Mouse (Mus musculus) ES-Bruce4 (cell line): ENCODE measurements around the gene Slc2a13. TPM values are rescaled to one million over a fixed set of nuclear protein-coding genes. Genes with fewer than 3 reads are reported as not detected.

Experiments used
- H3K27ac ChIP-seq: 2 replicates; pipeline ENCODE4 v1.5.1; 2012; ENCODE audit warnings: low read length, inconsistent platforms; ENCODE audit not compliant: insufficient read depth
- H3K27me3 ChIP-seq: 2 replicates; pipeline ENCODE4 v1.6.1; 2012; ENCODE audit warnings: mild to moderate bottlenecking, low read length, inconsistent platforms; ENCODE audit not compliant: control insufficient read depth, poor library complexity, insufficient read depth, severe bottlenecking
- H3K36me3 ChIP-seq: 2 replicates; pipeline ENCODE4 v1.6.1; 2012; ENCODE audit warnings: inconsistent platforms, mild to moderate bottlenecking, low read length, moderate library complexity; ENCODE audit not compliant: control insufficient read depth, poor library complexity, insufficient read depth, severe bottlenecking
- H3K4me1 ChIP-seq: one replicate; pipeline ENCODE4 v1.8.1; 2011; ENCODE audit warnings: low read length; ENCODE audit not compliant: control insufficient read depth, insufficient read depth
- H3K4me3 ChIP-seq: 2 replicates; pipeline ENCODE4 v1.5.1; 2011; ENCODE audit warnings: low read depth, mild to moderate bottlenecking, low read length
- H3K9ac ChIP-seq: 2 replicates; pipeline ENCODE4 v1.6.1; 2012; ENCODE audit warnings: low read depth, mild to moderate bottlenecking, inconsistent platforms; ENCODE audit not compliant: poor library complexity, severe bottlenecking
- H3K9me3 ChIP-seq: replicated peaks from 2 replicates; pipeline ENCODE4 v1.6.1; 2012; ENCODE audit warnings: mild to moderate bottlenecking, low read length, inconsistent platforms; ENCODE audit not compliant: control insufficient read depth, poor library complexity, insufficient read depth, severe bottlenecking
- CTCF ChIP-seq: IDR thresholded peaks from one replicate; pipeline ENCODE4 v1.8.1; 2011; ENCODE audit warnings: low read depth, low read length
- EP300 ChIP-seq: IDR thresholded peaks from 2 replicates; pipeline ENCODE4 v1.6.1; 2011; ENCODE audit warnings: low read depth, low read length; ENCODE audit not compliant: insufficient read depth
- POLR2A ChIP-seq: IDR thresholded peaks from one replicate; pipeline ENCODE4 v1.8.1; 2011; ENCODE audit warnings: low read length; ENCODE audit not compliant: insufficient read depth
- polyA plus RNA-seq: library from polyadenylated mRNA; stranded (reverse); fragments of >200 nt; gene quantifications from 2 replicates; pipeline ENCODE4 v1.2.4, GENCODE M21; 2011; ENCODE audit warnings: low read depth; ENCODE audit not compliant: missing spikeins, insufficient read depth, insufficient read length

The Slc2a13 gene
- polyA plus RNA-seq, 1 experiment: not detected

DNA sequence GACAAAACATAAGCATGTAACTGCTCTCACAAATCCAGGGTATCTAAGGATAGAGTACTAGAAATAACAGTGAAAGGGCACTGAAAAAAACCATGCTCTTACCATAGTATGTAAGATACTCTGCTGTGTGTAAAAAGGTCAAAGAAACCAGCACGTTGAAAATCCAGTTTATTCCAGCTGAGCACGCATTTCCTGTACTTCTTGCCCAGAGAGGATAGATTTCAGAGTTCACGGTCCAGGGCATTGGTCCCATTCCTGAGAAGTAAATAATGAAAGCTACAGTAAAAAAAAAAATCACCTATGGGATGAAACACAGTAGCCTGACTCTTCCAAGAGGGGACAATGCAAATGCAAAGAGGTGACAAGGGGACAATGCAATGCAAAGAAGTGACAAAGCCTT lies 297.1 kb downstream of the Slc2a13 start:
- H3K4me1 ChIP-seq: no peaks in the 10 kb centered on the region

DNA sequence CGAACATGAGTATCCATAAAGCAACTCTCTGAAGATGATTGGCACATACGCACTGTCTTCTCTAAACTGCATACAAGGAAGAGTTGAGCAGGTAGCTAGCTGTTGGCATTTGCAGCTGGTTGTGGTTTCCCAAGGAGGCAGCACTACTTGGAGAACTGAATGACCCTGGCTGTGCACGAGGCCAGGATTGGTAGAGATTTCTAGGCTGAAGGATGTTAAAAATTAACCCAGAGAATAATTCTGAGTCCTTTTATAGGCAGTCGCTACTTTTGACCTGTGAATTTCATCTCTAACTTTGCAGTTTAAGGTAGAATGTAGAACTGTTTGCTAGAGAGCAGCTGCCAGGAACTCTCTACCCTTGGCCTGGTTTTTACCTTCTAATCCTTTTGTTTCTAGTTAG lies 304.5 kb downstream of the Slc2a13 start:
- TF ChIP-seq EP300 (no peak), POLR2A (no peak), CTCF (no peak)
- no peaks in the 10 kb centered on the region for H3K27me3 ChIP-seq
- no peak overlapping the region for H3K9ac ChIP-seq
- H3K9me3 ChIP-seq: no peaks in the 10 kb centered on the region
- H3K4me3 ChIP-seq: no peak overlapping the region
- no peaks in the 10 kb centered on the region for H3K36me3 ChIP-seq
- no peak overlapping the region for H3K27ac ChIP-seq
- H3K4me1 ChIP-seq: no peaks in the 10 kb centered on the region

More for the DNA sequence above, 297.1 kb downstream of the Slc2a13 start:
- Histone ChIP-seq H3K27ac (no peak overlapping the region), H3K27me3 (no peaks in the 10 kb centered on the region), H3K9me3 (no peaks in the 10 kb centered on the region), H3K36me3 (no peaks in the 10 kb centered on the region), H3K9ac (no peak overlapping the region), H3K4me3 (no peak overlapping the region)
- TF ChIP-seq CTCF: no peak
- no peak for TF ChIP-seq POLR2A

DNA sequence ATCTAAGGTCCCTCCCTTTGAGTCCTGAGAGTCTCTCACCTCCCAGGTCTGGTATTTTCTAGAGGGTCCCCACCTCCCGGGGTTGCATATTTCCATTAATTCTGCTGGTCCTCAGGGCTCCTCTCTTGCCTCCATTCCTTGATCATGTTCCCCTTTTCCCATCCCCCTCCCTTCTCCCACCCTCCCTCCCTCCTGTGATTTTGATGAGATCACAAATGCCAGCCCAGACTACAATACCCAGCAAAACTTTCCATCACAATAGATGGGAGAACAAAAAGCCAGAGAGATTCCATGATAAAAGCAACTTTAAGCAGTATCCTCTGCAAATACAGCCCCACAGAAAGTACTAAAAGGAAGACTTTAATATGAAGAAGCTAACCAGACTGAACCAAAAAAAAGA lies 309.1 kb downstream of the Slc2a13 start:
- Histone ChIP-seq H3K27me3 (no peaks in the 10 kb centered on the region), H3K36me3 (no peaks in the 10 kb centered on the region), H3K4me1 (no peaks in the 10 kb centered on the region), H3K27ac (no peak overlapping the region), H3K9me3 (no peaks in the 10 kb centered on the region; the same call in 1 of the 2 replicates), H3K4me3 (no peak overlapping the region), H3K9ac (no peak overlapping the region)
- TF ChIP-seq CTCF: no peak
- no peak for TF ChIP-seq POLR2A
- TF ChIP-seq EP300: no peak

DNA sequence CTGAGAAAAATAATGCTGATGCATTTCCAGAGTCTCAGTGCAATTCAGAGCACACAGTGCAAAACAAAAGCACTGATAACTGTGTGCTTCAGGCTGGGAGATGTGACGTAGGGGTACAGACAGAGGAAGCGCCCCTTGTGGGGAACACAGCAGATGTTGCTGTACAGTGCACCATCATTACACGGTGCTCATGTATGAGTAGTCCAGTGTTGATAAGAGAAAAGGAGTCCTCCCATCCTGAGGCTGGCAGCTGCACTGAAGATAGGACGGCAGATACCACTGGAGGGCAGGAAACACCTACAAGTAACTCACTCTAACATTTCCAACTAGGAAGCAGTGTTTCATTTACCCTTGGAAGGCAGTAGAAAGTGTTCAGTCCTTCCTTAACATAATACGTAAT lies 312.5 kb downstream of the Slc2a13 start:
- Histone ChIP-seq H3K4me3 (no peak overlapping the region), H3K9ac (no peak overlapping the region), H3K36me3 (no peaks in the 10 kb centered on the region), H3K4me1 (no peaks in the 10 kb centered on the region), H3K27ac (no peak overlapping the region), H3K9me3 (no peaks in the 10 kb centered on the region; the same call in 1 of the 2 replicates), H3K27me3 (no peaks in the 10 kb centered on the region)
- TF ChIP-seq EP300 (no peak), CTCF (no peak), POLR2A (no peak)

DNA sequence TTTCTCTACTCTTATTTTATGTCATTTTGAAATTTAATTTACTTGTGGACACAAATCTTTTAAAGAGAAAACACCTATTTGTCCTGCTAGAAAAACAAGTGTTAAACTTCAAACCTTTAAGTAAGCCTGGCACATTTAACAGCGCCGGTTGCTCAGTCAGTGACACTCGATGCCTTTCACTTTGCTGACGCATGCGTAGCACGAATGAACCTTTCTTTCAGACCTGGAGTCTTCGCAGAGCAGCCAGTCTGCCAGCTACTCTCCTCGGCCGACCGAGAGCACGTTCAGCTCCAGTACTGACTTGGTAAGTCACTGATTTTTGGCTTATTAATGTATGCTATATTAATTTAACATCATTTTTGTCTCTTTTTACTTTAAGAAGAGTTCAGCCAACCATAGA lies 315.9 kb downstream of the Slc2a13 start:
- TF ChIP-seq POLR2A (no peak), EP300 (no peak), CTCF (no peak)
- Histone ChIP-seq H3K9ac (no peak overlapping the region), H3K36me3 (no peaks in the 10 kb centered on the region), H3K27me3 (no peaks in the 10 kb centered on the region), H3K4me3 (no peak overlapping the region), H3K4me1 (no peaks in the 10 kb centered on the region), H3K9me3 (no peaks in the 10 kb centered on the region; the same call in 1 of the 2 replicates), H3K27ac (no peak overlapping the region)

DNA sequence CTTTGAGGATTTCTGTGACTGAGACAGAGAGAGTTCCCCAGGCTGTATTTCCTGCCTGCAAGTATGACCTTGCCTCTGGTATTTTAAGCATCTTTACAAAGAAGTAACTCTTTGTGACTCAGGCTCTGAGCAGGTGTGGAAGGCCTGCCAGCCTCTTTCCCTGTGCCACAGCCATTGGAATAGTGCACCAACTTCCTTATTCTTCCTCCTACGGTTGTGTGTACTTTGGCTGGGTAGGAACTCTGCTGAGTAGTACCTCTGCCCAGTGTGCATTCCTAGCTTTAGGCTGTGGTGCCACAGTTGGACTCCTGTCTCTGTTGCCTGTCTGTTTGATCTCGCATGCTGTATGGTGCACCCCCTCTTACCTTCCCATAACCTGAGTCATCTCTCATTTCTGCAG lies 317.8 kb downstream of the Slc2a13 start:
- Histone ChIP-seq H3K27ac (no peak overlapping the region), H3K4me1 (no peaks in the 10 kb centered on the region)
- TF ChIP-seq CTCF (no peak), POLR2A (no peak), EP300 (no peak)

More for the DNA sequence above, 317.8 kb downstream of the Slc2a13 start:
- H3K27me3 ChIP-seq: no peaks in the 10 kb centered on the region
- H3K36me3 ChIP-seq: no peaks in the 10 kb centered on the region
- no peaks in the 10 kb centered on the region for H3K9me3 ChIP-seq
- H3K4me3 ChIP-seq: no peak overlapping the region
- H3K9ac ChIP-seq: no peak overlapping the region
